Mouse (Mus musculus) liver, embryonic 15.5 days (tissue): ENCODE measurements around the gene Slc38a10. TPM values are rescaled to one million over a fixed set of nuclear protein-coding genes. Genes with fewer than 3 reads are reported as not detected.

Experiments
- microRNA-seq: library from miRNA; unstranded; fragments of <30 nt; microRNA quantifications from one replicate; pipeline ENCODE4, GENCODE M21; 2016
- polyA plus RNA-seq: library from polyadenylated mRNA; unstranded; fragments of >200 nt; fragmentation: Nextera tagmentation; extraction: Ambion mirVana; gene quantifications from 2 replicates; pipeline ENCODE4 v1.2.1, GENCODE M21; 2015

The Slc38a10 gene
- polyA plus RNA-seq, 1 experiment from 2014 or later: 34.0 TPM

Small RNA genes within 50 kb of the gene (microRNA-seq; reads per million reads assigned to microRNA genes)
- not detected for gene Gm25948

Other genes with a start within 250 kb of the Slc38a10 start
- 25.4 and 29.5 TPM in 2 replicates for gene Chmp6, start 237.9 kb downstream of the Slc38a10 start, polyA plus RNA-seq
- 8.0 and 9.4 TPM in 2 replicates for gene Baiap2, start 208.6 kb downstream of the Slc38a10 start, polyA plus RNA-seq
- gene Aatk, start 104.2 kb downstream of the Slc38a10 start, polyA plus RNA-seq: 0.59 and 0.68 TPM in 2 replicates
- gene Cep131, start 64.5 kb downstream of the Slc38a10 start, polyA plus RNA-seq: 4.2 and 4.6 TPM in 2 replicates
- 6.0 and 7.6 TPM in 2 replicates for gene Tepsin, start 52.6 kb downstream of the Slc38a10 start, polyA plus RNA-seq
- 38.9 and 42.8 TPM in 2 replicates for gene Ndufaf8, start 52.4 kb downstream of the Slc38a10 start, polyA plus RNA-seq
- 0.91 and 1.0 TPM in 2 replicates for gene Bahcc1, start 81.6 kb upstream of the Slc38a10 start, polyA plus RNA-seq
- 559 and 587 TPM in 2 replicates for gene Actg1, start 197.2 kb upstream of the Slc38a10 start, polyA plus RNA-seq
- gene Fscn2, start 210.2 kb upstream of the Slc38a10 start, polyA plus RNA-seq: not detected in 2 replicates
- 6.2 and 7.2 TPM in 2 replicates for gene Faap100, start 227.4 kb upstream of the Slc38a10 start, polyA plus RNA-seq